Mouse (Mus musculus): ENCODE measurements around the gene Irf9. TPM values are rescaled to one million over a fixed set of nuclear protein-coding genes. Genes with fewer than 3 reads are reported as not detected.

Irf9 gene
- total RNA-seq, 2 experiments from 2014 or later, result 9.7 to 13.3 TPM

Other genes with a start within 250 kb of the Irf9 start
- gene Dhrs4, start 124.8 kb upstream of the Irf9 start, total RNA-seq (2021), result 100 to 1,000 TPM; 153 to 177 TPM
- gene Carmil3, start 112.9 kb upstream of the Irf9 start, total RNA-seq (2021), result 1 to 10 TPM; 5.3 to 8.5 TPM
- under 1 TPM; 0.09 to 0.61 TPM for gene Cpne6, start 93.1 kb upstream of the Irf9 start, total RNA-seq (2021)
- gene Nrl, start 78.6 kb upstream of the Irf9 start, total RNA-seq (2021), result not detected
- gene Pck2, start 63.3 kb upstream of the Irf9 start, total RNA-seq (2021), result 10 to 100 TPM; 45.2 to 51.4 TPM
- 10 to 100 TPM; 85.2 to 89.5 TPM for gene Dcaf11, start 43.6 kb upstream of the Irf9 start, total RNA-seq (2021)
- gene A730061H03Rik, start 43.2 kb upstream of the Irf9 start, total RNA-seq (2021), result under 1 TPM in 1 of 2 experiments, not detected in 1; 0.66 TPM
- 10 to 100 TPM; 11.0 to 38.6 TPM for gene Fitm1, start 28.0 kb upstream of the Irf9 start, total RNA-seq (2021)
- gene Psme1, start 25.4 kb upstream of the Irf9 start, total RNA-seq (2021), result 100 to 1,000 TPM; 293 to 337 TPM
- gene Emc9, start 18.3 kb upstream of the Irf9 start, total RNA-seq (2021), result 10 to 100 TPM; 43.9 to 57.2 TPM
- 100 to 1,000 TPM; 349 to 362 TPM for gene Psme2, start 12.5 kb upstream of the Irf9 start, total RNA-seq (2021)
- gene Rnf31, start 11.9 kb upstream of the Irf9 start, total RNA-seq (2021), result 10 to 100 TPM; 26.7 to 36.2 TPM
- gene Rec8, start 14.5 kb downstream of the Irf9 start, total RNA-seq (2021), result 1 to 10 TPM; 2.0 to 2.9 TPM
- 10 to 100 TPM; 72.1 to 82.4 TPM for gene Ipo4, start 32.4 kb downstream of the Irf9 start, total RNA-seq (2021)
- gene Gm49378, start 34.3 kb downstream of the Irf9 start, total RNA-seq (2021), result 1 to 10 TPM; 1.1 to 3.8 TPM
- 10 to 100 TPM; 69.7 to 75.9 TPM for gene Tm9sf1, start 40.2 kb downstream of the Irf9 start, total RNA-seq (2021)
- gene Tssk4, start 46.6 kb downstream of the Irf9 start, total RNA-seq (2021), result 1 to 10 TPM in 1 of 2 experiments, under 1 TPM in 1; 0.93 to 3.0 TPM
- 10 to 100 TPM; 42.4 to 51.7 TPM for gene Mdp1, start 56.9 kb downstream of the Irf9 start, total RNA-seq (2021)
- gene Gmpr2, start 68.4 kb downstream of the Irf9 start, total RNA-seq (2021), result 10 to 100 TPM; 21.2 to 26.8 TPM
- gene Nedd8, start 68.6 kb downstream of the Irf9 start, total RNA-seq (2021), result 100 to 1,000 TPM; 280 to 307 TPM
- 10 to 100 TPM; 19.5 to 23.1 TPM for gene Tinf2, start 78.2 kb downstream of the Irf9 start, total RNA-seq (2021)
- gene Tgm1, start 110.4 kb downstream of the Irf9 start, total RNA-seq (2021), result 1 to 10 TPM; 1.3 to 2.0 TPM
- 10 to 100 TPM; 16.8 to 21.5 TPM for gene Rabggta, start 118.7 kb downstream of the Irf9 start, total RNA-seq (2021)
- 10 to 100 TPM; 77.4 to 82.0 TPM for gene Dhrs1, start 142.1 kb downstream of the Irf9 start, total RNA-seq (2021)
- gene Nop9, start 142.1 kb downstream of the Irf9 start, total RNA-seq (2021), result 10 to 100 TPM; 17.1 to 18.9 TPM
- gene Cideb, start 154.9 kb downstream of the Irf9 start, total RNA-seq (2021), result 10 to 100 TPM; 14.2 to 23.3 TPM
- gene Ltb4r2, start 157.9 kb downstream of the Irf9 start, total RNA-seq (2021), result under 1 TPM; 0.12 to 0.54 TPM
- 1 to 10 TPM; 1.4 to 1.6 TPM for gene Ltb4r1, start 162.4 kb downstream of the Irf9 start, total RNA-seq (2021)
- 10 to 100 TPM; 10.3 to 12.6 TPM for gene Adcy4, start 180.5 kb downstream of the Irf9 start, total RNA-seq (2021)
- 1 to 10 TPM; 8.3 to 9.1 TPM for gene Ripk3, start 185.3 kb downstream of the Irf9 start, total RNA-seq (2021)
- gene Nfatc4, start 219.6 kb downstream of the Irf9 start, total RNA-seq (2021), result 10 to 100 TPM; 23.5 to 28.2 TPM

All from adrenal gland, postnatal 10 days (tissue).